Mouse (Mus musculus) stomach, postnatal 0 days (tissue): ENCODE results near the gene Nfkb2. TPM values are rescaled to one million over a fixed set of nuclear protein-coding genes. Genes with fewer than 3 reads are reported as not detected.
A peak's percentile ranks its signal among the peaks of the same experiment; 100 is the strongest.

Experiments used
- ATAC-seq: fragments of 200-750 bp; cut with Nextera tagmentation; 2 replicates; pipeline ENCODE4 v1.8.0; 2017; ENCODE audit not compliant: low FRiP score, low TSS enrichment
- DNase-seq: peaks from one replicate; pipeline ENCODE4 v3.0.0-alpha.2; 2016; ENCODE audit warnings: low spot score
- H3K27ac ChIP-seq: fragments of 300-500 bp; sonication (generic); replicated peaks from 2 replicates; pipeline ENCODE4 v1.5.1; 2014; ENCODE audit warnings: mild to moderate bottlenecking, control low read depth
- H3K27me3 ChIP-seq: fragments of 300-500 bp; sonication (generic); 2 replicates; pipeline ENCODE4 v1.6.1; 2014; ENCODE audit warnings: low read length; ENCODE audit not compliant: control insufficient read depth, insufficient read depth
- H3K36me3 ChIP-seq: fragments of 300-500 bp; sonication (generic); 2 replicates; pipeline ENCODE4 v1.6.1; 2014; ENCODE audit warnings: low read length, mixed read lengths; ENCODE audit not compliant: control insufficient read depth, insufficient read depth
- H3K4me1 ChIP-seq: fragments of 300-500 bp; sonication (generic); replicated peaks from 2 replicates; pipeline ENCODE4 v1.6.1; 2014; ENCODE audit warnings: antibody characterized with exemption; ENCODE audit not compliant: control insufficient read depth, insufficient read depth
- H3K4me2 ChIP-seq: fragments of 300-500 bp; sonication (generic); replicated peaks from 2 replicates; pipeline ENCODE4 v1.6.1; 2014; ENCODE audit warnings: low read depth, mild to moderate bottlenecking, control low read depth, moderate library complexity
- H3K4me3 ChIP-seq: fragments of 300-500 bp; sonication (generic); 2 replicates; pipeline ENCODE4 v1.5.1; 2014; ENCODE audit warnings: low read depth, low read length, control low read depth
- H3K9ac ChIP-seq: fragments of 300-500 bp; sonication (generic); 2 replicates; pipeline ENCODE4 v1.6.1; 2014; ENCODE audit warnings: mild to moderate bottlenecking, low read length, control low read depth, mixed read lengths
- H3K9me3 ChIP-seq: fragments of 300-500 bp; sonication (generic); 2 replicates; pipeline ENCODE4 v1.6.1; 2016; ENCODE audit warnings: low read length; ENCODE audit not compliant: control insufficient read depth
- CTCF ChIP-seq: IDR thresholded peaks from 2 replicates; pipeline ENCODE4 v1.5.1; 2016; ENCODE audit warnings: antibody characterized with exemption, low read depth, mild to moderate bottlenecking, moderate library complexity
- EP300 ChIP-seq: optimal IDR thresholded peaks from 2 replicates; pipeline ENCODE3; 2016; ENCODE audit warnings: antibody characterized with exemption
- WGBS: fragments of 180-500 bp; shearing (Covaris S2); extraction: QIAGEN DNeasy Blood & Tissue Kit; methylation state at CpG from one replicate; pipeline ENCODE4 v1.1.7; 2014; 5-methylcytosine and 5-hydroxymethylcytosine counted together
- polyA plus RNA-seq: library from polyadenylated mRNA; unstranded; fragments of >200 nt; fragmentation: Nextera tagmentation; extraction: Ambion mirVana; gene quantifications from 2 replicates; pipeline ENCODE4 v1.2.1, GENCODE M21; 2015

The Nfkb2 gene
- polyA plus RNA-seq, 1 experiment from 2014 or later = 11.4 TPM

DNA sequence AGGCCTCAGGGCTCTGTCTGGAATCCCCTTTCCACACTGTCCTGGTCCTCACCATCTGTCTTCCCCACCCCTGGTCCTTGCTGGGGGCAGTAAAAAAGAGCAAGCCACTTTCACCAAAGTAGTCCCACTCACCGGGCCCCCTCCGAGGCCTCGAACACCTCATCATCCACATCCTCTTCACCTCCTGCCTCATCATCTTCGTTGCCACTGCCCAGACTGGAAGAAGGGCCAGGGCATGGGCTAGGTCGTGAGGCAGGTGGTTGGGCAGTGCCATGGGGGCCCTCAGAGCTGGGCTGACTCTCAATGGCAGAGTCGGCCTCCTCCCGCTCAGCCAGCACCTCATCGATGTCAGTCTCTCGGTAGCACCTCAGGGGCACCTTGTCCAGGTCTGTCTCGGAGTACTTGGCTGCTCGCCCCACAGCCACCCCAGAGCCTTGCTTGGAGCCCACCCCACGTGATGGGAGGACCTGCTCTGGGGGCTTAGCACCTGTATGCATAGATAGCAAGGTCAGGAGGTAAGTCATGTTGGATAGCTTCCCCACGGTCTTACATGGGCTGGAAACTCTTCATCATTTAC lies 19.0 kb downstream of the Nfkb2 start:
- WGBS = 70% methylated on average over 13 of the region's 13 CpGs
- Histone ChIP-seq H3K4me2 (no peak overlapping the region), H3K27ac (no peak overlapping the region), H3K9ac (no peak overlapping the region), H3K27me3 (peaks cover 1% of the 10 kb centered on the region; the same call in 1 of the 2 replicates), H3K9me3 (no peaks in the 10 kb centered on the region), H3K4me3 (no peak overlapping the region), H3K4me1 (0 out of 2 replicates have a peak, but pooled peaks cover 2% of the 10 kb centered on the region), H3K36me3 (no peaks in the 10 kb centered on the region)
- no peak for TF ChIP-seq CTCF
- TF ChIP-seq EP300 = no peak
- no peak for DNase-seq
- ATAC-seq = no peak

DNA sequence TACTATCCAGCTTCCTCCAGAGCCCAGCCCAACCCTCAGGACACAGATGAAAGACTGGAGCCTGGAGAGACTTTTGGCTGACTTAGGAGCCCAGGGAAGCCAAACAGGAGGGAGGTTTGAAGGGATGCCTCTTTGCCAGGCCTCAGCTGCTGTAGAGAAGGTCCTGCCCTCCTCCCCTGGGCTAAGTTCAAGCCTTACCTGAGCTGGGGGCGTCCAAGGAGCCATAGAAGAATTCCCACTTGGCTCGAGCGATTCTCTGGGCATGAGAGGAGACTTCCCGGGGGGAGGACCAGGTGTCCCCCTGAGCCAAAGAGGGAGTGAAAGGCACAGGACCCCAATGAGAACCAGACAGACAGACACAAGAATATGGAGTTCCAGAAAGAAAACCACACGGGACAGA lies 19.6 kb downstream of the Nfkb2 start:
- H3K27ac ChIP-seq = no peak overlapping the region
- 69% methylated on average over 5 of the region's 5 CpGs for WGBS
- no peak overlapping the region for H3K4me2 ChIP-seq
- H3K27me3 ChIP-seq = no peaks in the 10 kb centered on the region; the same call in 1 of the 2 replicates
- TF ChIP-seq EP300 (no peak), CTCF (no peak)
- no peaks in the 10 kb centered on the region for H3K9me3 ChIP-seq
- ATAC-seq (no peak), DNase-seq (no peak)
- no peak overlapping the region for H3K4me3 ChIP-seq
- H3K9ac ChIP-seq = no peak overlapping the region
- H3K4me1 ChIP-seq = 0 out of 2 replicates have a peak, but pooled peaks cover 2% of the 10 kb centered on the region
- H3K36me3 ChIP-seq = no peaks in the 10 kb centered on the region

DNA sequence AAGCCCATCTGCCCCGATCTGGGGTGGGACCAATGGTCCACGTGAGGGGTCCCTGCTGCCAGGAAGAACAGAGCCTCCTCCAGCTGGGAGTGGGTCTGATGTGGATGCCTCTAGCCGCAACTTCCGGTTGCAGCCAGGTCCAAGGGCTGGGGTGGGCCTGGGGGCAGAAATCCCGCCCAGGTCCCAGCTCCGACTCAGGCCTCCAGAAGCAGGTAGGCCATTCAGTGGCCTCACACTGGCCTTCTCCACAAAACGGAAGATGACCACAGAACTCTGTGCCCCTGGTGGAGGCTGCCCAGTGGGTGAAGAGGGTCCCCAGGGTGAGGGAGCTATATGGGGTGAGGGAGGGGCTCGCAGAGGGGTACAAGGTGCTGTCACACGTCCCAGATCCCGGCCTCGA lies 20.2 kb downstream of the Nfkb2 start:
- Histone ChIP-seq H3K27ac (no peak overlapping the region), H3K4me3 (no peak overlapping the region), H3K4me1 (peaks cover 6% of the 10 kb centered on the region), H3K9ac (no peak overlapping the region), H3K27me3 (no peaks in the 10 kb centered on the region; the same call in 1 of the 2 replicates), H3K9me3 (no peaks in the 10 kb centered on the region), H3K4me2 (no peak overlapping the region), H3K36me3 (no peaks in the 10 kb centered on the region)
- ATAC-seq (no peak), DNase-seq (no peak)
- WGBS = 70% methylated on average over 11 of the region's 11 CpGs
- TF ChIP-seq CTCF = no peak
- no peak for TF ChIP-seq EP300

DNA sequence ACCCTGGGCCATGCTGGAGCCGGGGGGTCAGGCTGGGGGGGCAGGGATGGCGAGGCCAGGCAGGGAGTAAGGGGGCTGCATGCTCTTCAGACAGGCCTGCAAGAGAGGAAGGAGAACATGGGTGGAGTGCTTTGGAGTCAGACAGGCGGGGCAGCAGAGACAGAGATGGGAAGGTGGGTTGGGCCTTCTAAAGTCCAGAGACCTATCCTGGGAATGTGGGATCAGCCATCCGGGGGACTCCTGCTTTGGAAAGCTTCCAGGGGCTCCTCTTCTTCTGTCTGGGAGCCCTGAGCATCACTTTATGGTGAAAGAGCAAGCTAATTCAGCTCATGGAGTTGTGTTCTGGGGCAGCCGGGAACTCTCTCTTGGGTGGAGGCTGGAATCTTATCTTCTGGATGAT lies 20.8 kb downstream of the Nfkb2 start:
- Histone ChIP-seq H3K9ac (no peak overlapping the region), H3K36me3 (no peaks in the 10 kb centered on the region), H3K9me3 (no peaks in the 10 kb centered on the region), H3K4me3 (no peak overlapping the region), H3K4me1 (peaks cover 7% of the 10 kb centered on the region), H3K4me2 (no peak overlapping the region), H3K27ac (no peak overlapping the region), H3K27me3 (no peaks in the 10 kb centered on the region; the same call in 1 of the 2 replicates)
- 62% methylated on average over 5 of the region's 5 CpGs for WGBS
- ATAC-seq (no peak), DNase-seq (no peak)
- TF ChIP-seq EP300 = no peak
- no peak for TF ChIP-seq CTCF

DNA sequence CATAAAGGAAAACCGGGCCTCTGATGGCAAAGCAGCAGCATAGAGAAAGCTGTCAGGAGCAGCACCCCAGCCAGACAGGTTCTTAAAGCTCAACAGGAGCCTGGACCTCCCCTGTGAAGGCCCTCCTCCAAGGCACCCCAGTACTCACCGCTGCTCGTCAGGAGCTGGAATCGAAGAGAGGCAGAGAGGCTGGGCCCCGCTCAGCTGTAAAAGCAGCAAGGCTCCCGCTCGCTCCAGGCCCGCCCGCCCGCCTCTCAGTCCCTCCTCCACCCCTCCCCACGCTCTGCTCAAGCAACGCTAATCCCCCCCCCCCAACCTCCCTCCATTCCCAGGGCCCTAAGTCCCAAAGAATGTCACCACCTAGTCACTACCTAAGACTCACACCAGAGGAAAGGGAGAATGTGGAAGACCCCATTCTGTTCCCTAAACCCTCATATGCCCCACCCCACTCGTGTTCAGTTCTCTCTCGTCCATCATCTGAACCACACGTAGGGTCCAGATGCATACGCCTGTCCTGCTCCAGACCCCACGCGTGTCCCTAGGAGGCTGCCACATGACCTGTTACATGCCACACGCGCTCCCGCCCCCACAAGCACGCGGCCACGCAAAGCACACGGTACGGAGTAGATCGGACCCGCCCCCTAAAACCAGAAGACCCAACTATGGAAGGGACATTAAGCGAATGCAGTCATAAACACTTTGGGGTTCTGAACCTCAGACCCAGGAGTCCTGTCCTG lies 22.1 kb downstream of the Nfkb2 start:
- 9% methylated on average over 28 of the region's 29 CpGs for WGBS

DNA sequence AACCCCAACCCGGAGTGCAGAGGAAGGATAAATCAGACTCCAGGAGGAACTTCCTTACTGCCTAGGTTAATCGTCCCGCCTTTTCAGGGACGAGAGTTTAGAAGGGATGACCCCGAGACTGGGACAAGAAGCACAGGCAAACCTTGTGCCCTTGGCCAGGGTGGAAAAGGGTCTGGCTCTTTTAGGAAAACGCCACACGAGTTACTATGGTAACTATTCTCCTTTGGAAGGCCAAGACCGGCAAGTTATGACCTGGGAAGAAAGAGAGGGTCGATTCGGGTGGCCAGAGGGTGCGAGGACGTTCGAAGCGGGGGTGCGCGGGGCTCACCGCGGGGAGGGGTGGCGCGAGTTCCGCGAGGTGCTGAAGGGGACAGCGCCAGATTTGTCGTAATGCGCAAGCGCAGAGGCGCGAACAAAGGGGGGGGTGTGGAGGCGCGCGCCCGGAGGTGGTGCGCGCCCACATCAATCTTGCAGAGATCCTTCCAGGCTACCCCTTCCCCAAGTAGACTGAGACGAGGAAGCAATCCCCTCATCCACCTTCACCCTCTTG lies 22.7 kb downstream of the Nfkb2 start, which contains the start of gene Psd:
Gene Psd, minus strand, starts transcription at position 401 of the 550 bp plus-strand sequence.
- peak within 1 kb of the TSS; percentile 65 for H3K9ac ChIP-seq
- no peaks in the 10 kb centered on the region for H3K9me3 ChIP-seq
- H3K27me3 ChIP-seq = no peaks in the 10 kb centered on the region; the same call in 1 of the 2 replicates
- peak within 1 kb of the TSS; percentile 99 for H3K4me2 ChIP-seq
- peaks cover 9% of the 10 kb centered on the region for H3K36me3 ChIP-seq
- peak within 1 kb of the TSS; percentile 65 for H3K4me3 ChIP-seq
- DNase-seq = peak; percentile 59
- under 1% methylated on average over 35 of the region's 35 CpGs for WGBS
- H3K4me1 ChIP-seq = peaks cover 7% of the 10 kb centered on the region
- TF ChIP-seq EP300 = no peak
- no peak for TF ChIP-seq CTCF
- no peak for ATAC-seq
- H3K27ac ChIP-seq = peak within 1 kb of the TSS; percentile 81

More for the DNA sequence above, 22.1 kb downstream of the Nfkb2 start:
- H3K27ac ChIP-seq = no peak overlapping the region
- H3K4me2 ChIP-seq = 0 out of 2 replicates have a peak overlapping the region, but pooled peaks have one; percentile 46
- peaks cover 6% of the 10 kb centered on the region for H3K36me3 ChIP-seq
- ATAC-seq (no peak), DNase-seq (no peak)
- no peaks in the 10 kb centered on the region; the same call in 1 of the 2 replicates for H3K27me3 ChIP-seq
- H3K9me3 ChIP-seq = no peaks in the 10 kb centered on the region
- H3K4me1 ChIP-seq = peaks cover 7% of the 10 kb centered on the region
- H3K4me3 ChIP-seq = no peak overlapping the region
- no peak for TF ChIP-seq EP300
- TF ChIP-seq CTCF = no peak
- H3K9ac ChIP-seq = no peak overlapping the region
